Mouse (Mus musculus): Measurements from ENCODE around the gene Ralgps1. TPM values are rescaled to one million over a fixed set of nuclear protein-coding genes. Genes with fewer than 3 reads are reported as not detected.

Ralgps1 gene
- polyA plus RNA-seq, 1 experiment from 2014 or later, result 14.6 TPM

DNA sequence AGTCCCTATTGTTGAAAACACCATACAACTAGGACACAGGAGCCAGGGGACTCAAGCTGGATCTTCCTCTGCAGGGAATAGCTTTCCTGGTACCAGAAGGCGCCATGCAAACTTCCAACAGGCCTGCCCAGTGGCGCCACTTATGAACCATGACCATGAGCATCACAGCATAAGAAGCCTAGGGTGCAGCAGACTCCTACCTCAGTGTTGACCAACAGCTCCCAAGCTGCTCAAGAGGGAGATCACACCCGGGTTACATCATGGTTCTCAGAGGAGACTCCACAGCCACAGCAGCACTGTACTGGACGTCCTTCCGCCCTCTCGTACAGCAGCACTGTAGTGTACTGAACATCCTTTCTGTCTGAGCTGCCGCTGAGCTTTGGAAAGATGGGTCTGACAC lies 188.0 kb downstream of the Ralgps1 start:
- Histone ChIP-seq H3K9ac (ENCODE audit: low read length) (no peak overlapping the region), H3K27me3 (ENCODE audit: control insufficient read depth, insufficient read depth, low read length) (no peaks in the 10 kb centered on the region), H3K9me3 (ENCODE audit: control insufficient read depth, low read length) (no peaks in the 10 kb centered on the region), H3K4me2 (ENCODE audit: low read depth) (no peak overlapping the region), H3K27ac (ENCODE audit: low read depth, low read length) (no peak overlapping the region), H3K4me1 (ENCODE audit: control insufficient read depth, insufficient read depth, low read length) (peaks cover 14% of the 10 kb centered on the region), H3K4me3 (ENCODE audit: low read depth, low read length) (no peak overlapping the region), H3K36me3 (ENCODE audit: control insufficient read depth, insufficient read depth, low read length) (no peaks in the 10 kb centered on the region)
- no peak for DNase-seq (ENCODE audit: low spot score)
- no peak for ATAC-seq (ENCODE audit: insufficient read depth, low FRiP score, low TSS enrichment)
- 95% methylated on average over 7 of the region's 7 CpGs for WGBS

DNA sequence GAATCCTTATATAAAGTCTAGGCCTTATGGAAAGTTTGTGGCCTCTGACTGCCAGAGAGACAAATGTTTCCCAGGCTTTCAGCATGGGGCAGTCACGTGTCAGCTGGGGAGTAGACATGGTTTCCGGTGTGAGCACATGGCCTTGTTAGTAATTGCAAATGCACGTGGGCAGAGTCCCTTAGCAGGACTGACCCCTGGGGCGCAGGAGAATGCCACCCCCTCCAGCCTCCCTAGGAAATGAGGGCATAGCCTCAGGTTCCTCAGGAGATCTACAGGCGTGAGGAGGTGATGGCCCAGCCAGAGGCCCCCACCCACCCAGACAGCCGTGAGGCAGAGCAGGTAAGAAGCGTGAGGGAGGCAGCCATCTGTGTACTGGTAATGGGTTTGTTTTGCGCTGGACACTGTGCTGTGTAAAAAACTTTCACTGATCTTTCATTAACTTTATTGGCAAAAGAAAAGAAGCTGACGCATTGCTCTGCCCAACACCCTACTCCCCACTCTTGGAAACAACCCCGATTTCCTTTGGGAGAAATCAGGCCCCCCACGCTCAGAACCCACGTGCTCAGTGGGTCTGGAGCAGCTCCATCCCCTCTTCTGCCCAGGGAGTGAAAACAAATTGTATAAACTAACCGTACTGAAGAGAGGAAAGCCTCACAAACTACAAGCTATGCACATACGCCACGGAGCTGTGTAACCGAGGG lies 191.2 kb downstream of the Ralgps1 start:
- 56% methylated on average over 16 of the region's 16 CpGs for WGBS
- Histone ChIP-seq H3K4me3 (ENCODE audit: low read depth, low read length) (no peak overlapping the region), H3K27ac (ENCODE audit: low read depth, low read length) (no peak overlapping the region), H3K4me1 (ENCODE audit: control insufficient read depth, insufficient read depth, low read length) (peaks cover 19% of the 10 kb centered on the region), H3K27me3 (ENCODE audit: control insufficient read depth, insufficient read depth, low read length) (no peaks in the 10 kb centered on the region), H3K9me3 (ENCODE audit: control insufficient read depth, low read length) (no peaks in the 10 kb centered on the region), H3K9ac (ENCODE audit: low read length) (no peak overlapping the region), H3K4me2 (ENCODE audit: low read depth) (no peak overlapping the region), H3K36me3 (ENCODE audit: control insufficient read depth, insufficient read depth, low read length) (no peaks in the 10 kb centered on the region)
- DNase-seq (ENCODE audit: low spot score), result no peak
- no peak for ATAC-seq (ENCODE audit: insufficient read depth, low FRiP score, low TSS enrichment)

DNA sequence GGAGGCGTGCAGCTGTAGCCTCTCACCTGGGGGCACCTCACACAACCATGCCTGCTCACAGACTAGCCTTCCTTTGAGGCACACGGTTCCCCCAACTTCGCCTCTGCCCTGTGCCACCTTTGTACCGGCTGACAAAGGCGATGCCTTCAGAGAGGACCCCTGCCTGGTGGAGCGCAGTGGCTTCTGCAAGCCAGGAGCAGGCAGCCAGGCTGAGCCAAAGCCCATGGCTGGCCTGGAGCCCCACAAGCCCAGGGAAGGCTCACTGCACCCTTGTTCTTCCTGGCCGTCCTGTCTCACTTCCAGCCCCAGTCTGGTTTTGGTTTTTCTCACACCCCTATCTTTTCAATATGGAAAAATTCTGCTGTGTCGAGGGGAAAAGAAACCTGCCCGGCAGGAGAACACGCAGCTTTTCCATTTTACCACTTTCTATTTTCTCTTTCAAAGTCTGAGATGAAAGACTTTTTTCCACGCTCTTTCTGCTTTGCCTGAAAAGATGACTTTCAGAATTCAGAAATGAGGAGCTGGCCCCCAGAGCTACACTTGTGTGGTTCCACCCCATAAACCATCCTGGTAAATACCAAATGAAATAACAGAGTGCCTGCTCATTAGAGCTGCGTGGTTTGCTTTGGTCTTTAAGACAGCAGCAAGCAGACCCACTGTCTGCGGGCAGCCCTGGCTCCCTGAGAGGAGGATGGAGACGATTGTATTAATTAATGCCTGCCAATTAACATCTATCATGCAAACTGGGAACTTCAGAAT lies 191.9 kb downstream of the Ralgps1 start:
- 61% methylated on average over 14 of the region's 14 CpGs for WGBS
- no peaks in the 10 kb centered on the region for H3K27me3 ChIP-seq (ENCODE audit: control insufficient read depth, insufficient read depth, low read length)
- no peaks in the 10 kb centered on the region for H3K36me3 ChIP-seq (ENCODE audit: control insufficient read depth, insufficient read depth, low read length)
- no peak for DNase-seq (ENCODE audit: low spot score)
- ATAC-seq (ENCODE audit: insufficient read depth, low FRiP score, low TSS enrichment), result no peak
- no peak overlapping the region for H3K27ac ChIP-seq (ENCODE audit: low read depth, low read length)
- no peak overlapping the region for H3K4me2 ChIP-seq (ENCODE audit: low read depth)
- no peak overlapping the region for H3K4me3 ChIP-seq (ENCODE audit: low read depth, low read length)
- H3K9me3 ChIP-seq (ENCODE audit: control insufficient read depth, low read length), result no peaks in the 10 kb centered on the region
- no peak overlapping the region for H3K9ac ChIP-seq (ENCODE audit: low read length)
- H3K4me1 ChIP-seq (ENCODE audit: control insufficient read depth, insufficient read depth, low read length), result peaks cover 19% of the 10 kb centered on the region

DNA sequence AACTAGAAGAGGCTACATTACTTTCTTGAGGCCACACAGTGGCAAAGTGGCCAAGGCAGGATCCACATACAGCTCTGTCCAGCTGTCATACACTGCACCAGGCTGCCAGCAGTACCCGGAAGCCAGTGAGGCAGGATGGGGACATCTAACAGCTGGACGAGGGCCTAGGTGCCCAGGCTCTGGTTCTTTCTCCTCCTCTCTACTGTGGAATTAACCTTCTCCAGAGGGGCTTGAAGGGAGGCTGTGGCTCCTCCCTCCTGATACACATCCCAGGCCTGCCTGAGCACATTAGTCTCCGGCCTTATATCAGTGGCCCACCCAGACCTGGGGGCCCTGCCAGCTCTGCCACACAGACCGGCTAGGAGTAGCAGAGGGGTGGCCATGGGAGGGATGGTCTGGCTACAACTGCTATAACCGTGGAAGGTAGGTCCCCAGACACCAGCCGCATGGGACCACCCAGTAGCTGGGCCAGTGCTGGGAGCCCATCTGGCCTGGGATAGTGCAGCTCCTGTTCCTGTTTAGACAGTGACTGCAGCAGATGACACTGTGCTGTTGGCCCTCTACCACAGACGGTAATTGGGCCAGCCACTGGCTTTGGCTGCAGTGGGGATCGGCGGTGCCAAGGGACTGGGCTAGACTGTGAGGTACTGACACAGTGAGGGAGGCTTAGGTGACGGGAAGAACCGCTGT lies 192.9 kb downstream of the Ralgps1 start:
- H3K36me3 ChIP-seq (ENCODE audit: control insufficient read depth, insufficient read depth, low read length), result no peaks in the 10 kb centered on the region
- H3K27me3 ChIP-seq (ENCODE audit: control insufficient read depth, insufficient read depth, low read length), result no peaks in the 10 kb centered on the region
- no peak overlapping the region for H3K27ac ChIP-seq (ENCODE audit: low read depth, low read length)
- H3K9me3 ChIP-seq (ENCODE audit: control insufficient read depth, low read length), result no peaks in the 10 kb centered on the region
- ATAC-seq (ENCODE audit: insufficient read depth, low FRiP score, low TSS enrichment) (no peak), DNase-seq (ENCODE audit: low spot score) (no peak)
- WGBS, result 60% methylated on average over 11 of the region's 11 CpGs
- peaks cover 19% of the 10 kb centered on the region for H3K4me1 ChIP-seq (ENCODE audit: control insufficient read depth, insufficient read depth, low read length)
- H3K9ac ChIP-seq (ENCODE audit: low read length), result no peak overlapping the region
- H3K4me2 ChIP-seq (ENCODE audit: low read depth), result no peak overlapping the region
- H3K4me3 ChIP-seq (ENCODE audit: low read depth, low read length), result no peak overlapping the region

DNA sequence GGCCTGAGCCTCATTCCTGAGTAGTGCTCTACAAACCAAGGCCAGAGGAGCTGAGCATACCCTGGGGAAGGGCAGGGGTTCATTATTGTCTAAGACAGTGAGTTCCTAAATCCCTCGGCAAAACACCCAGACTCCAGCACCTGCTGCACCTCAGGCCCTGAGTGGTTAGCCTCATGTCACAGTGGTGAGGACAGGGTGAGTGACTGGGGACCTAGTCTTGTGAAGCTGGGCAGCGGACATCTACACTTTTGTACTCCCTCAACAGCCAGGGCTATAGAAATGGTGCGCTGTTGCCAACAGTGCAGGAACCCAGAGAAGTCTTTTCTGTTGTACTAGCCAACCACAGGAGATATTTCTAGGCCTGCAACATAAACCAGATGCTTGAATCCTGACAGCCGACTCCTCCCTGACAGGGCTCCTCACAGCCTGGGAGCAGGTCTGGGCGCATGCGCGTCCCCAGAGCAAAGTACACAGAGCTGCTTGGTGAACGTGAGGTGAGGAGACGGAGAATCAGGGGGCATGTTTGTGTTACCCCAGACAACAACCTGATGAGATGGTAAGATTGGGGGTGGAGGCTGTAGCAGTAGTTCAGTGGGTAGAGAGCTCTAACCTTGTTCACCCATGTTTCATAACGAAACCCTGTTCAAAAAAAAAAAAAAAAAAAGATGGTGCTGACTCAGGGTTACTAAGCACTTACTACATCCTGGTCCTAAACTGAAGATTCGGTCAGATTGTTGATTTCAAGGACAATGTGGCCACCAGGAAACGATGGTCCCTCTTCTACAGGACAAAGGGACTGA lies 193.6 kb downstream of the Ralgps1 start:
- 85% methylated on average over 12 of the region's 12 CpGs for WGBS
- ATAC-seq (ENCODE audit: insufficient read depth, low FRiP score, low TSS enrichment) (no peak), DNase-seq (ENCODE audit: low spot score) (no peak)
- no peak overlapping the region for H3K27ac ChIP-seq (ENCODE audit: low read depth, low read length)
- no peaks in the 10 kb centered on the region for H3K36me3 ChIP-seq (ENCODE audit: control insufficient read depth, insufficient read depth, low read length)
- no peak overlapping the region for H3K9ac ChIP-seq (ENCODE audit: low read length)
- no peak overlapping the region for H3K4me3 ChIP-seq (ENCODE audit: low read depth, low read length)
- peaks cover 19% of the 10 kb centered on the region for H3K4me1 ChIP-seq (ENCODE audit: control insufficient read depth, insufficient read depth, low read length)
- no peaks in the 10 kb centered on the region for H3K9me3 ChIP-seq (ENCODE audit: control insufficient read depth, low read length)
- no peaks in the 10 kb centered on the region for H3K27me3 ChIP-seq (ENCODE audit: control insufficient read depth, insufficient read depth, low read length)
- H3K4me2 ChIP-seq (ENCODE audit: low read depth), result no peak overlapping the region

DNA sequence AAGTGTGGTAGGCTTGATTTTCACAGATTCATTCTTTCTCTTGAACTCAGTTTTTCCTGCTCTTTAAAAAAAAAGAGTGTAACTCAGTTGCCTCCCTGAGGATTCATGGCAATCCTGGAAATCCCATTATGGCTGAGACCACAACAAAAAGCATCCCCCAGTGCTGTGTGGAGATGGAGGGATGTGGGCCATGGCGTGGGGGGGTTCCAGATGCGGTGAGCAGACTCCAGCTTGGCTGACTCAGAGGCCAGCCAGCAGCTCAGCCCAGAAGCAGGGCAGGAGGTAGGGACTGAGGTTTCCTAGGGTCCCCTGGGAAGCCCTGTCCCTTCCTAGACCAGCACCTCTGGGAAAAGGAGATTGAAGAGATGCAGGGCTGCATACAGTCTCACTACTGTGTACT lies 194.4 kb downstream of the Ralgps1 start:
- Histone ChIP-seq H3K4me3 (ENCODE audit: low read depth, low read length) (no peak overlapping the region), H3K27ac (ENCODE audit: low read depth, low read length) (no peak overlapping the region), H3K9ac (ENCODE audit: low read length) (no peak overlapping the region), H3K36me3 (ENCODE audit: control insufficient read depth, insufficient read depth, low read length) (no peaks in the 10 kb centered on the region), H3K9me3 (ENCODE audit: control insufficient read depth, low read length) (no peaks in the 10 kb centered on the region), H3K4me2 (ENCODE audit: low read depth) (no peak overlapping the region), H3K27me3 (ENCODE audit: control insufficient read depth, insufficient read depth, low read length) (no peaks in the 10 kb centered on the region), H3K4me1 (ENCODE audit: control insufficient read depth, insufficient read depth, low read length) (peaks cover 19% of the 10 kb centered on the region)
- ATAC-seq (ENCODE audit: insufficient read depth, low FRiP score, low TSS enrichment) (no peak), DNase-seq (ENCODE audit: low spot score) (no peak)
- WGBS, result 63% methylated on average over 2 of the region's 2 CpGs

DNA sequence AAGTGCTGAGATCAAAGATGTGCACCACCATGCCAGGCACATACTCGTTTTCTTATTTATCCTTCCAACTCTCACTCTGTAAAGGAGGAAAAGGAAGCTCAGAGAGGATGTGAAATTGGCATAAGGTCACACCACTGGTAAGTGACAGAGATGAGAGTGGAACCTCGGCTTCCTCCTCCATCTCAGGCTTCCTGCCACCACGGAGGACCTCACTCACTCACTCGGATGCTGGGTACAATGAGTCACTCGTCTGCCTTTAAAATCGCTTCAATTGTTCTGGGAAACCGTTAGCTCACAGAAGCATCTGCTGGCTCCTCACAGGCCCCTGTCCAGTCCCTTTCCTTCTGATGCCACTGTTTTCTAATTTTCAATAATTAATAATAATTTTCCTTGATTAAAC lies 194.8 kb downstream of the Ralgps1 start:
- H3K4me2 ChIP-seq (ENCODE audit: low read depth), result no peak overlapping the region
- no peak overlapping the region for H3K9ac ChIP-seq (ENCODE audit: low read length)
- H3K4me3 ChIP-seq (ENCODE audit: low read depth, low read length), result no peak overlapping the region
- DNase-seq (ENCODE audit: low spot score) (no peak), ATAC-seq (ENCODE audit: insufficient read depth, low FRiP score, low TSS enrichment) (no peak)
- peaks cover 19% of the 10 kb centered on the region for H3K4me1 ChIP-seq (ENCODE audit: control insufficient read depth, insufficient read depth, low read length)
- no peaks in the 10 kb centered on the region for H3K27me3 ChIP-seq (ENCODE audit: control insufficient read depth, insufficient read depth, low read length)
- H3K36me3 ChIP-seq (ENCODE audit: control insufficient read depth, insufficient read depth, low read length), result no peaks in the 10 kb centered on the region
- H3K27ac ChIP-seq (ENCODE audit: low read depth, low read length), result no peak overlapping the region
- no peaks in the 10 kb centered on the region for H3K9me3 ChIP-seq (ENCODE audit: control insufficient read depth, low read length)
- WGBS, result 49% methylated on average over 7 of the region's 7 CpGs

DNA sequence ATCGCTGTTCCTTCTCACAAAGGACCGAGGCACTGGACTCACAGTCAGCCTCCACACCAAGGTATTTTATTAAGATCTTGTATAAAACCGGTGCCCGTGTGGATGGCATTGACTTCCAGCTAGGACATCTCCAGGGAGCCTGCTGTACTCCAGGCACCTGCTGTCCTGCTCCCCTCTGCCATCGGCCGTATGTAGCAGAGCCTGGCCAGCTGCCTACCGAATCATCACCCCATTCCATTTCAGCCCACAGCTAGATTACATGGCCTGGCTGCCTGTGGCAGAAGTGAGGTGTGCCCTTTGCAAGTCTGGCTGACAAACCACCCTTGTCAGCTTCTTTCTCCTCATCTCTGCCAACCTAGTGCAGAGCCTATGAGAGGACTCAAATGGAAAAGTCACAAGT lies 197.6 kb downstream of the Ralgps1 start:
- Histone ChIP-seq H3K27me3 (ENCODE audit: control insufficient read depth, insufficient read depth, low read length) (no peaks in the 10 kb centered on the region), H3K27ac (ENCODE audit: low read depth, low read length) (no peak overlapping the region), H3K9ac (ENCODE audit: low read length) (no peak overlapping the region), H3K36me3 (ENCODE audit: control insufficient read depth, insufficient read depth, low read length) (no peaks in the 10 kb centered on the region), H3K4me3 (ENCODE audit: low read depth, low read length) (no peak overlapping the region), H3K4me1 (ENCODE audit: control insufficient read depth, insufficient read depth, low read length) (peaks cover 15% of the 10 kb centered on the region), H3K9me3 (ENCODE audit: control insufficient read depth, low read length) (no peaks in the 10 kb centered on the region), H3K4me2 (ENCODE audit: low read depth) (no peak overlapping the region)
- ATAC-seq (ENCODE audit: insufficient read depth, low FRiP score, low TSS enrichment) (no peak), DNase-seq (ENCODE audit: low spot score) (no peak)
- 92% methylated on average over 7 of the region's 7 CpGs for WGBS

Measured in neural tube, embryonic 11.5 days (tissue).